Mouse (Mus musculus): Measurements from ENCODE around the gene Get4. TPM values are rescaled to one million over a fixed set of nuclear protein-coding genes. Genes with fewer than 3 reads are reported as not detected.

The Get4 gene
- polyA plus RNA-seq, 2 experiments from 2014 or later, result 12.5 to 12.6 TPM

GRCm38 (mm10) chr5:139241022-139241761 lies 10.9 kb upstream of the Get4 start:
- ATAC-seq, result no peak

- ATAC-seq, result no peak
Measured at GRCm38 (mm10) chr5:139243384-139243783, 8.7 kb upstream of the Get4 start.

- no peak for ATAC-seq
Measured at GRCm38 (mm10) chr5:139247767-139248166, 4.4 kb upstream of the Get4 start.

GRCm38 (mm10) chr5:139248846-139249245 lies 3.3 kb upstream of the Get4 start:
- ATAC-seq, result no peak

- ATAC-seq, result no peak
Measured at GRCm38 (mm10) chr5:139251279-139251678, 845 bp upstream of the Get4 start.

- ATAC-seq, result peak; percentile 10
Measured at GRCm38 (mm10) chr5:139251736-139252080, 416 bp upstream of the Get4 start.

- peak; percentile 15 for ATAC-seq
Measured at GRCm38 (mm10) chr5:139252910-139253245, 754 bp downstream of the Get4 start.

- ATAC-seq, result peak; percentile 13
Measured at GRCm38 (mm10) chr5:139253301-139253741, 1.2 kb downstream of the Get4 start.

GRCm38 (mm10) chr5:139254938-139255337 lies 2.8 kb downstream of the Get4 start:
- no peak for ATAC-seq

GRCm38 (mm10) chr5:139255777-139256176 lies 3.7 kb downstream of the Get4 start:
- ATAC-seq, result no peak

- no peak for ATAC-seq
Measured at GRCm38 (mm10) chr5:139256211-139256765, 4.2 kb downstream of the Get4 start.

GRCm38 (mm10) chr5:139257265-139257664 lies 5.1 kb downstream of the Get4 start:
- no peak for ATAC-seq

GRCm38 (mm10) chr5:139257818-139258217 lies 5.7 kb downstream of the Get4 start:
- no peak for ATAC-seq

GRCm38 (mm10) chr5:139258371-139259035 lies 6.4 kb downstream of the Get4 start:
- no peak for ATAC-seq

GRCm38 (mm10) chr5:139259853-139260252 lies 7.7 kb downstream of the Get4 start:
- ATAC-seq, result no peak

- no peak for ATAC-seq
Measured at GRCm38 (mm10) chr5:139261403-139261802, 9.3 kb downstream of the Get4 start.

- ATAC-seq, result no peak
Measured at GRCm38 (mm10) chr5:139267661-139268060, 15.5 kb downstream of the Get4 start.

GRCm38 (mm10) chr5:139270806-139271521 lies 18.8 kb downstream of the Get4 start:
- ATAC-seq, result no peak

GRCm38 (mm10) chr5:139271994-139272554 lies 19.9 kb downstream of the Get4 start:
- no peak for ATAC-seq

GRCm38 (mm10) chr5:139277287-139277686 lies 25.2 kb downstream of the Get4 start:
- ATAC-seq, result no peak

- ATAC-seq, result no peak
Measured at GRCm38 (mm10) chr5:139281373-139282112, 29.4 kb downstream of the Get4 start.

GRCm38 (mm10) chr5:139282191-139282590 lies 30.1 kb downstream of the Get4 start:
- ATAC-seq, result peak; percentile 72
